Mouse (Mus musculus) adrenal gland, postnatal 36 days (tissue): ENCODE results near the gene Smim20. TPM values are rescaled to one million over a fixed set of nuclear protein-coding genes. Genes with fewer than 3 reads are reported as not detected.
A peak's percentile ranks its signal among the peaks of the same experiment; 100 is the strongest.

ENCODE experiments used
- DNase-seq, 2 experiments: peaks; one replicate each; pipeline ENCODE4 v3.0.0; 2021; ENCODE audit warnings: mixed read lengths in 1 of 2
- total RNA-seq, 2 experiments: library from RNA; stranded (reverse); gene quantifications; 2 replicates each; pipeline ENCODE4 v1.2.3; 2021

The Smim20 gene
- total RNA-seq, 2 experiments from 2014 or later, result 44.2 to 65.8 TPM

DNA sequence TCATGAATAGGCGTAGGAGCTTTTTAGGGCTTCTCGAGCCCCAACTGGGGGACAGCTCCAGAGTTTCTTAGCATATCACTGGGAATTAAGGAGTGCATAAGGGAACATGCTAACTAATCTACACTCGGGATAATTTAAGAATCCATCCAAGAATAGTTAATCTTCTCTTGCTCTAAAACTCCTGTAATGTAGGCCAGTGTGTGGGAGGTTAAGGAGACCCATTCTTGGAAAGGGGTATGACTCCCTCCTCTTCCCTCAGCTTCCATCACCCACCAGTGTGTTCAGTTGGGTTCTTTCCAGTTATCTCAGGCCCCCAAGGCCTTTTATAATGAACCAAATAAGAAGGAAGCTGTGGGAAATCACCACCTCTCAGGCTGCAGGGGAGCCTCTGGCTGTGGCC, 40.0 kb downstream of the Smim20 start:
- no peak for DNase-seq

GRCm38 (mm10) chr5:53307437-53307836, 40.6 kb downstream of the Smim20 start:
- DNase-seq, result no peak

DNA sequence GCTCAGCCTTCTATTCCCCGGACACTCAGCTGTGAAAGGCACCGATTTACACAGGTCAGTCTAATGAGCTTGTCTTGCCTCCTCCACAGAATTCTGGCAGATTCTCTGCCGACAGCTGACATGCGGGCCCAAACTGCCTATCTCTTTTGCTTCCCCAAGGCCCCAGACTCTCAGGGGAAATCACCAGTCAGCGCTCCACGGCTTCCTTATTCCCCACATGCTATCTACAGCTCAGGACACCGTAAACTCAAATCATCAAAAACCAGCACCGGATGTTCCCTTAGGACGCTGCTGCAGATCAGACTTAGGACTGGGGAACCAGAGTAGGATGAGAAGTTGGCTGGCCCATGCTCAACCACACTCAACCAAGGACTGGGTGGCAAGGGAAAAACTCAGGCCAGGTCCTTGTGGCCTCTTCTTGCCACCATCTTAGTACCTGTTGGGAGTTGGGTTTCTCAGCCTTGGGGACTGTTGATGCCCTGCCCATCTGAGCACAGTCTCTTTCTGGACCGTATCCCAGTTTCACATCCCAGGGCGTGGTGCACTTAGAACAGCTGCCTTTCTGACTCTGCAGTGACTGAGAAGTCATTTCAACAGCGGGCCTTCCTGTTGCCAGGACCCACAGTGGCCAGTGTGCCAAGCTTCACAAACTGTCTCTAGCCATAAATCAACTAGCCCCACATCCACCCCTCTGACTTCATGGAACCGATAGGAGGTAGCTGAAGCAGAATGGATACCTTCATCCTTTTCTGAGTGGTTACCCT, 47.7 kb downstream of the Smim20 start:
- no peak for DNase-seq

- DNase-seq, result no peak
Measured at GRCm38 (mm10) chr5:53315829-53316228, 48.9 kb downstream of the Smim20 start.

- DNase-seq, result no peak
Measured at GRCm38 (mm10) chr5:53317396-53317795, 50.5 kb downstream of the Smim20 start.

DNA sequence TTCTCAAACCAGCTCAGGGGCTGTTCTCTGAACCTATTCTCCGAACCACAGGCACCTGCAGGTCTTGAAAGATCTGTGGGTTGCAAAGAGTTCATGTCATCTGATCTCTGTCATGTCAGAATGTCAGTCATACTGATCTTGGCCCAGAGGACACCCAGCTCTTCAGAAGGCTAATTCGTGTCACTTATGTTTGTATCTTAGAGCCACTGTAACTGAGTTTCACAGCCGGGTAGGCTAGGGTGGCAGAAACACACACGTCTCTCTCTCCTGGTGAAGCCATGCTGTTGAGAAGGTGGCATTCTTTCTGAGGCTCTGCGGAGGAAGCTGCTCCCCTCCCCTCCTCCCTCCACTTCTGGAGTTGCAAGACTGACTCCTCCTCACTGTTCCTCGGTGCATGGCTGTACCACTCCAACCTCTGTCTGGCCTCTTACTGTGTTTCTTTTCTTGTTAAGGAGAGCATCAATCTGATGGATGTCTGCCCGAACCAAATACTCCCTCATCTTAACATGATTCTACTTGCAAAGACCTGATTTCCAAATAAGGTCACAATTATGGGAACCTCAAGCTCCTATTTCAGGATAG, 51.1 kb downstream of the Smim20 start:
- DNase-seq, result no peak

GRCm38 (mm10) chr5:53320331-53320730, 53.4 kb downstream of the Smim20 start:
- DNase-seq, result no peak

GRCm38 (mm10) chr5:53321901-53322300, 55.0 kb downstream of the Smim20 start:
- DNase-seq, result no peak

DNA sequence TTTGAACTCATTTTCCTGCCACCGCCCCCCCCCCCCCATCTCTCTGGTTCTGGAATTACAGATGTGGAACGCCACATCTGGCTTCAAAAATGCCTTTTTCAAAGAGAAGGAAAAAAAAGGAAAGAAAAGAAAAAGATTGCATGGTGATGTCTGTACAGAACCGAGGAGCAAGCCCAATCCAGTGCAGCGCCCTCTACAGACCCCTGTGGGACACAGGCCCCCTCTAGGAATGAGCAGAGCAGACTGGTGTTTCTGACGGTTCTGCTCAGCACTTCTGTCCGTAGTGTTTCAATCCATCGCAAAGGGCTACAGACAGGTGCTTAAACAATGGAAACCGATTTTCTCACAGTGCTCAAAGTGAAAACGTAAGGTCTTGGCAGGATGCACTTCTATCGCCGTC, 55.6 kb downstream of the Smim20 start:
- DNase-seq, result no peak

- no peak for DNase-seq
Measured at GRCm38 (mm10) chr5:53323121-53323520, 56.2 kb downstream of the Smim20 start.

DNA sequence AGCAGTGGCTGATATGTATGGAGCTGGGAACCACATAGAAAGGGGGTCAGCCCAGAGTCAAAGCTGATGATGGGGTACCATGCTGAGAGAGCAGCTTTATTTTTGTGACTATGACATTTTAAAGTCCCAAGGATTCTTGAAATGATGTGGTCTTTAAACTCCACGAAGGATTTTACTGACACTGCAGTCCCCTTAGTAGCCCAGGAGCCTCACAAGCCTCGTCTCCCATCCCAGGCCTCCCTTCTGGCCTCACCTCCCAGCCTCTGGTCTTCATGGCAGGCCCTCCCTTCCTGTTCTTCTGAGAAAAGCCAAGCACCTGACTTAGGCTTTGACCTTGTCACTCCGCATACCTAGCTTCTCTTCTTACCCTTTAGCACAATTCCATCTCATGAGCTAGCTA, 57.4 kb downstream of the Smim20 start:
- no peak for DNase-seq

DNA sequence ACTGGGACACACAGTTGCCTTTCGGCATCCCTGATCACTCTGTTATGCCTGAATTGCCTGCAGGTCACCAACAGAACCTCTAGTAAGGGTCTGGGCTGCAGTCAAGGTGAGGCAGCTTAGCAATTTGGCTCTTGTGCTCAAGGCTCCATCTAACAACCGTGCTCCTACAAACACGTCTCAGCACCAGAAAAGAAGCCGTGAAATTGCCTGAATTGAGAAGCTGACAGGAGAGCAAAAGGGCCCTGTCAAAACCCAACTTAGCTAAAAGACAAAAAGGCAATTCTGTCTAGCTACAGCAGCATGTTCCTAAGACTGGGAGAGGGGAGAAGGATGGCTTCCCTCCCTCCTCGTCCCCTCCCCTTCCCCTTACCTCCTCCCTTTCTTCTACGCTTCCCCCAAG, 57.9 kb downstream of the Smim20 start:
- no peak for DNase-seq

- peak; percentile 72 to 80 for DNase-seq
Measured at GRCm38 (mm10) chr5:53326023-53326422, 59.1 kb downstream of the Smim20 start.

DNA sequence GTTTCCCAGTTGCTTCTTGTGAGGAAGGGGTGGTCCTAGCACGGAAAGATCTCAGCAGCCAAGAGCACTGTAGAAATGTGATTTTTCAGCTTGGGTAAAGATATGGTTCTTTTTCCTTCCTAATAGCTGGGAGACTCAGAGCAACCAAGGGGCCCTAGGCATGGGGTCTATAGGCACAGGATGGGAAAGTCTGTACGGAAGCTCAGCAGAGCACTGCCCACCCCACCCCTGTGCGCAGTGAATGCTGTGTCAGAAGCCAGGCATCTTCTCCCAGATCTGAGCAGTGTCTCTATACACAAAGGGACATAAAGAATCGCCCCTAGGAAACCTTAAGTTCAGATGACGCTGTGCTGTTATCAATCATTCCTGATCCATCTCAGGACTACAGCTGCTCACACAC, 59.6 kb downstream of the Smim20 start:
- DNase-seq, result no peak

Other genes starting within 250 kb of the Smim20 start
- gene Slc34a2, start 229.0 kb upstream of the Smim20 start, total RNA-seq, result not detected
- gene Sel1l3, start 53.2 kb upstream of the Smim20 start, total RNA-seq, result 1 to 10 TPM; 1.3 to 2.9 TPM
- gene Rbpj, start 199.1 kb downstream of the Smim20 start, total RNA-seq, result 10 to 100 TPM; 39.4 to 44.5 TPM